Mouse (Mus musculus): ENCODE measurements around the gene Cyb561.
A peak's percentile ranks its signal among the peaks of the same experiment; 100 is the strongest.

Gene Cyb561

DNA sequence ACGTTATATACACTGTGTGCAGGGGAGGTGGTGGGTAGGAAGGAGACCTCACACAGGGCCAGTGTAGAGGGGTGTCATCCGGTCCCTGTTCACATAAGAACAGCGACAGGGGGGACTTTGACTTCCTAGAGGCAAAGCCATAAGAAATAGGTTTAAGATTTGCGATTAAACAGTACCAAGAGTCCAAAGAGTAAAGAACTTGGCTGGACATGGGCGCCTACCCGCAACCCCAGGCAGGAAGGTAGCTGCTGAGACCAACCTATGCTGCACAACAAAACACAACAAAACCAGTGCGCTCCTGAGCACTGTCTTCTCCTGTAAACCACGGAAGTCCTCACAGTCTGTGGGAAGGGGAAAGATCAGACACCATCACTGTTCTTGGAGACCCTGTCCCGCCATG lies 1.0 kb downstream of the Cyb561 start:
- DNase-seq (ENCODE audit: low spot score in 2 of 2): no peak

DNA sequence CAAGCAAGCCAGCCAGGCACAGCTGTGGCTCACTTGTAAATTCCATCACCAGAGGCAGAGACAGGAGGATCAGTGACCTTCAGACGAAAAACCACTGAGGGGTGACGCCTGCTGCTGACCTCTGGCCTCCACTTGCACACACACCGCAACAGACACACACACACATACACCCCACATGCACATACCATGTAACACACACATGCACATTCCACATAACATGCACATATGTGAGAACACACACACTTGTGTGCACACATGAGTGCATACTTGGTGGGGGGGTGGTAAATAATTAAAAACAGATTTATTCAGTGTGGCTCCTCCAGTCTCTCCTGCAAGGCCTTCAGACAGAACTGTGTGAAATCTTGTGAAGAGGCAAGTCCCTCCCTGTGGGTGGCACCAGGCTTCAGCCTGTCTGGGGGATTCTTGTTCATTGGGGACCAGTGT lies 1.5 kb downstream of the Cyb561 start:
- no peak for DNase-seq (ENCODE audit: low spot score in 2 of 2)

DNA sequence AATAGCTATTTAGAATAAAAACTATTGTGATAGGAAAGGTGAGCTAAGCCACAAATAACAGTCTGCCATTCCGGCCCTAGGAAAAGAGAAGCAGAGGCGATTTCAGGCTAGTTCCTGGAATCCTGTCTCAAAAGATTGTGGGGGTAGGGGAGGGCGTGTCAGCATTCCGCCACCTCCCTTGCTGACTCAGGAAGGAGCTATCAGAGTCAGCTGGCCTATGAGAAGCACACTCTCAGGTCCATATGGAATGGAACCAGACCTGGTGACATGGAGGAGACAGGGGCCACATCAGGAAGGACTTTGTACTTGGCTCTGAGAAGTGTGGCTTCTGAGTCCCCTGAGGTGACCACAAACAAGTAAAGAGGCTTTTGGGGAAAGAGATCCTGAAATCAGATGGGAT lies 2.6 kb downstream of the Cyb561 start:
- no peak for DNase-seq (ENCODE audit: low spot score in 2 of 2)

DNA sequence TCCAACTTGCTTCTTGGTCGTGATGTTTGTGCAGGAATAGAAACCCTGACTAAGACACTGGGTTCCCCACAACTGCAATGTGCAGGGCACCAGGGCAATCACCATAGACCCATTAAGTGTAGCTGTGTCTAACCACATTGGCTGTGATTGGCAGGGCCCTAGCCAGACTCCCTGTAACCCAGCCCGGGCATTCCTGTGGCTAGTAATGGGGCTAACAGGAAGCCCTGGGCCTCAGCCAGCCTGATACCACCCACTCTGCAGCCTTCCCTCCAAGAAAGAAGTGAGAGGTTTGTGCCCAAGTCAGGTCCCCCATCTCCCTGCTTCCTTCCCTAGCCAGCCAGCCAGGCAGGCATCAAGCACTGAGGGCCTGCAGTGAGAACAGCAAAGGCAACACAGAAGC lies 4.9 kb downstream of the Cyb561 start:
- DNase-seq (ENCODE audit: low spot score in 2 of 2): no peak

DNA sequence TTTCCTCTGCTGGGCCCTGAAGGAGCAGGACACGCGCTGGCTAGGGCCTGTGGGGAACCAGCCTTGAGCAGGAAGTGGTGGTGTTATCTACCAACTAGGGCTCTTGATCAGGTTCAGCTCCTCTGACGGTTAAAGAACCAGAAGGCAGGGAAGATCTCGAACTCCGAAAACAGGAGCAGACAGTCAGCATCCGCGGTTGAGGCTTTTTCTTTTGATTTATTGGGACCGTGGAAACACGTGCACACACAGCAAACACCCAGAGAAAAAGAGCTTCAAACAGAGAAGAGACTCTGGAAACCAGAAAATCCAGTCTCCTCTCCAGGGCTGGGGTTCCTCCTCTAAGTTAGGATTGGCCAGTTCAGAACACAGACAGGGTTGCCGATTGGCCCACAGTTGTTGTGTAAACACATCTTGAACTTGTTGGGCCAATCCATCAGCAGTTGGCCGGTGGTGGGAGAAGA lies 6.4 kb downstream of the Cyb561 start:
- no peak for DNase-seq (ENCODE audit: low spot score in 2 of 2)

DNA sequence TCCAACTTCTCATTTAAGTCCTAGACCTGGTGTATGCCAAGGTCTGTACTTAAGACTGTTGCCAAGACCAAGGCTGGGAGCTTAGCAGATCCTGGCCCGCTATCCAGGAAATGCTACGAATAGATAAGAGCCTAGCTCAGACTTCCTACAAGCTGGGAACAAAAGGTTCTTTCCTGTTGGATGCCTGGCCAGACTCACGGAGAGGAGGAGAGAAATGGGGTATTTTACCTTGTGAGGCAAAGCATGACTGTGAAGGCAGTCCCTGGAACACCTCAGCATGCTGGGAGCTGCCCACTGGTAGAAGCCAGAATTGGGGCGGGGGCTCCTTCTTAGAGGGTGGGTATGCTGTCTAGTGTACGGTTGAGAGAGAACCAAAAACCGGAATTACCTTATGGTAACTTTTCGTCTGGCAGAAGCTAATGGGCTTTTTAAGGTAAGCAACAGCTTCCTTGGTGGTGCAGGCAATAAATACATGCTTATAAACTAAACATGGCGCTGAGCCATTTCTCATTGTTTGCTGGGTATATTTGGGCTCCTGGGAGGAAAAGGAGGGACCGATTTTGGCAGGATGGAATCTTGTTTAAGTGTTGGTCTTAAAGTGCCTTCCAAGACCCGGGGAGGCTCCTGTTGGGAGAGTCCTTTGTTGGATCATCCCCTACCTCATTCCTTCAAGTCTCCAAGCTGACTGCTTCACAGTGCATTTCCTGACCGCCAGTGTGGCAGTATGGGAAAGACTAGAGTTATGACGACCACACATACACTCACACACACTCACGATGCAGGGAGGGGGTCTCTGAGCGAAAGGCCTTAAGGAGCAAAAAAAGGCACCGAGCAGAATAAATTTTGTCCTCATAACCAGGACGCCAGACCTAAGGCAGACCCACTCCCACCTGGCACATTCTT lies 8.1 kb downstream of the Cyb561 start:
- no peak for DNase-seq (ENCODE audit: low spot score in 2 of 2)

DNA sequence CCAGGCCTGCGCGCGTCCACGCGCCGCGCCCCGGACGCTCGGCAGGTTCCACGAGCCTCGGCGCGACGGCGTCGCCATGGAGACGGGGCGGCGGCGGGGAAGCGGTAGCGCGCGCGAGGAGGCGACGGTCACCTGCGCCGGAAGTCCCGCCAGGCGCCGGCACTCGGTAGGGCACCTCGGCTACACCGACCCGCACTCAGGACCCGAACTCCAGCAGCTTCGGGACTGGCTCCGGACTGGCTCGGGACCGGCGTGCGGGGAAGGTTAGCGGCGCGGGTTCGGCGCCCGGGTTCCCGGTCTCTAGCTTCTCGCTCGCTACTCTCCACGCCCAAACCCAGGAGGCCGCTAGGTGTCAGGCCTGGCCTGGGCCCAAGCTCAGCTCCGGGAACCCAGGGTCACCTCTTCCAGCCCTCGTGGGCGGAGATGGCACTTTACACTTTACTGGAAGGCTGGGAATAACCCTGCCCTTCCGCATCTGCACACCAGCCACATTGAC lies 9.0 kb downstream of the Cyb561 start:
- peak; percentile 51 to 64 for DNase-seq (ENCODE audit: low spot score in 2 of 2)

DNA sequence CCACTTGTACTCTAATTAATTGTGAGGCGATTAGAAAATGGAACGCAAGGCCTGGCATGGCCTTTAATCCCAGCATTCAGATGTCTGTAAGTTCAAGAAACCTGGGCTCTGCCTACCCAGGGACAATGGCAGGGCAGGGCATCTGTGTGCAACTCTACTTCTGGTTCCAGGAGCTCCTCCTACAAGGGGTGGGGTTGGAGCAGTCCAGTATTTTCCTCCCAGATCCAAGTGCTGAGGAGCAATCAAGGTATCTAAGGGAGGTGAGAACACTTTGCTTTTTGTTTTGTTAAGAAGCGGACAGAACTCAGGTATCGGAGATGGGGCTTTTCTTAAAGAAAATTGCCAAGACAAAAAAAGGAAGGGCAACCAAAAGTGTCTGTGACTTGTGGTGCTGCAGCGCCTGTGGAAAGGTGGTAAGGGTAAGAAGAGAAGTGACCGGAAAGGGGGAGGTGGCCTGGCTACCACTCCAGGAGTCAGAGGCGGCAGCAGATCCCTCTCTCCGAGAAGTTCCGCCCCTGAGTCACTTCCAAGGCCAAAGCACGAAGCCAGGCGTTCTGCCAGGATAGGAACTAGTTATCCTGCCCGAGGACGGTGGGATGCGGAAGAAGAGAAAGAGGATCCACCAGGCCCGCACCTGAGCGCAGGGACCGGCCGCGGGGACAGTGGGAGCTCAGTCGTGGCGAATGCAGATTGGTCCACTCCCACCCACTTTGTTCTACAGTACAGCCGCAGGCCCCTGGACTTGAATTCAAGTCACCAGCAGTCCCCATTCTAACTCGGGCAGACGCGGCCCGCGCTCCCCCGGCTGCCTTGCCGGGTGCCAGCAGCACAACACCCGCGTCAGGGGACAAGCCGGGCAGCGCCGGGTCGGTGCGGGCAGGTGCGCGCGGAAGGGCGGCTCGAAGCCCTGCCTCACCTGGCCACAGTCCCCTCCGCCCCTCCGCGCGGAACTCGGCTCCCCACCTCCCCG lies 9.7 kb downstream of the Cyb561 start:
- DNase-seq (ENCODE audit: low spot score in 2 of 2): no peak

DNA sequence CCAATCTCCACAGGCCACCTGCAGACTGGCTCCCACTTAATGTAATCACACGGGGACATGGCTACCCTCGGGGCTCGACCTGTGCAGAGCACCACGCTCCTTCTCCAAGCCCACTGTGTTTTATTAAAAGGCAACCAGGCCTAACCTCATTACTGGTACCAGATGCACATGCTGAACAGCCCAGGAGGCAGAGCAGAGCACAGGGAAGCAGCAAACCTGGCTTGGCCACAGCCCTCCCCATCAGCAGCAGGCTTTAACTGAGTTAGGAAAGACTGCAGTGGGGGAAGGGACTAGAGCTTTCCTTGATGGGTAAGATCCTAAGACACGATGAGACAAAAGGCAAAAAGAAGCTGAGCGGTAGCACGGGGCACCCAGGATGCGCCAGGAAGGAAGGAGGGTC lies 11.2 kb downstream of the Cyb561 start:
- no peak for DNase-seq (ENCODE audit: low spot score in 2 of 2)

DNA sequence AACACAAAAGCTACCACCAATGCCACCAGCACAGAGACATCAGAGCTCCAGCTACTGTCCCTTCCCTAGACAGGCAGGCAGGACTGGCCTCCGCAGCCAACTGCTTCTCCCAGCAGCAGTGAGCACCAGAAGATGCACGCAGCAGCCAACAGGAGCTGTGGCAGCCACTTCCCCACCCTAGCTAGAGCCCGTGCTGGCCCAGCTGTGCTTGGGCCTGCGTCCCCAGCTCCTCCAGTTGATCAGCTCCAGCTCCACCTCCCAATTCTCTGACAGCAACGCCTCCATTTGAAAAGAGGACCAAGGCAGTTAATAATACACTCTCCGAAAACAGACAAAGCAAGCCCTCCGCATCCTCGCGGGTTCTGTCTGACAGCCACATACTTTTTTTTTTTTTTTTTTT lies 14.4 kb downstream of the Cyb561 start:
- no peak for DNase-seq (ENCODE audit: low spot score in 2 of 2)

DNA sequence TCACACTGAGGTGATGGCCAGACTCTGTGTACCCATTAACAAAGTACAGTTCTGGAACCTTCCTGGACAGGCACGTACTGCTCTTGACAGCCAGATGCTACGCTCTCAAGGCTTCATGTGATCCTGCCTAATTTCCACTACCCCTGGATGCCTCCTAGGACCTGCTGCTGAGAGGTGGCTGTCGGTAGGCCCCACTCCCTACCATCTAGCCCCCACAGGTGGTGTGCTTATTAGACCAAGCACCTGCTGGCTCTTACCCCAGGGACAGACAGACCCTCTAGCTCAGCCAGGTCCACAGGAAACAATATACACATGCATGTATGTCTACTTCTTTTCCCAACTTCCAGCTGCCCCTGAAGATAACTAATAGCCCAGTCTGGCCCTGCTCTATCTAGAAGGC lies 16.2 kb downstream of the Cyb561 start:
- no peak for DNase-seq (ENCODE audit: low spot score in 2 of 2)

DNA sequence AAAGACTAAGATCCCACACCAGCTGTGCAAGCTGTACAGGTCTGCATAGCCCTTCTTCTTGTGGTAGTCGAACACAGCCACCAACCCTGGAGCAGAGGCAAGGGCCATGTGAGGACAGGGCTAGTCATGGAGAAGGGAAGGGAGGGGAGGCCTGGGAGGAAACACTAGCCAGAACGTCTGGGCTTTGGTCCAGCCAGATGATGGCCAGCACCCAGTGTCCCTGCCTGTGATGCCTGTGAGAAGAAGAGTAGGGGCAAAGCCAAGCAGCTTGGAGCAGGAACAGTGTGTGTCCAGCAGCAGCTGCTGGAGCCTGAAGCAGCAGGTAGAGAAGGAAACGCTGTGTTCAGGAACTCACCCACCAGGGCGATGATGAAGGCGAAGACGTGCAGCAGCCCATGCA lies 16.9 kb downstream of the Cyb561 start:
- DNase-seq (ENCODE audit: low spot score in 2 of 2): peak; percentile 48 to 63

DNA sequence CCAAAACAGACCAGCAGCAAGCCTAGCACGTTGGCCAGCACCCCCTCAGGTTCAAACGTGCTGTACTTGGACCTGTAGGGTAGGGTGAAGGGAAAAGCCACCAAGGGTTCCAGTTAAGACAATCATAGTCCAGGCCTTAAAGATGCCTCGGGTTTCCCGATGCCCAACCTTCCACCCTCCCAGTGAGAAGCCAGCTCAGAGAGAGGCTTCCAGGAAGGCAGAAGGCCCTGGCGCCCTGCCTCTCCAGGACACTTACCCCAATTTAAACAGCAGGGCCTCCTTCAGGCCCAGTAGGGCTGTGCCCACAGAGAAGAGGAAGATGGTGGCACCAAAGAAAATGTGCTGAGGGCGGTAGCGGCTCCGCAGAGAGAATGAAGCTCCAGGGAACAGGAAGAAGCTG lies 17.6 kb downstream of the Cyb561 start:
- no peak for DNase-seq (ENCODE audit: low spot score in 2 of 2)

DNA sequence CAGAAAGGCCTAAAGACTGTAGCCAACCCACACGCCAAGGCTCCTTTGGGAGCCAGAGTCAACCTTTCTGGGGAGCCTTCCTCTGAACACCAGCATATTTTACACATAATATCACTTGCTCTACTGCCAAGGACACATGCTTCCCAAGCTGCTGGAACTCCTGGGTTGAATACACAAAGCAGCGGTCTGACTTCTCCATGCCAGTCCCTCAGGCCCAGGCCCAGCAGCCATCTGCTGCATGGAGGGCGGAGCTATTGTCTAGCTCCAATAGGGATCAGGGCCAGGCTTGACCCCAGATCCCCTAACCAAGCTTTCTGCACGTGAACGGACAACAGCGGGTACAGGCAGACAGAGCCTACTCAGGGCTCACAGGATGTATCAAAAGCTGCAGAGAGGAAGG lies 18.3 kb downstream of the Cyb561 start:
- no peak for DNase-seq (ENCODE audit: low spot score in 2 of 2)

DNA sequence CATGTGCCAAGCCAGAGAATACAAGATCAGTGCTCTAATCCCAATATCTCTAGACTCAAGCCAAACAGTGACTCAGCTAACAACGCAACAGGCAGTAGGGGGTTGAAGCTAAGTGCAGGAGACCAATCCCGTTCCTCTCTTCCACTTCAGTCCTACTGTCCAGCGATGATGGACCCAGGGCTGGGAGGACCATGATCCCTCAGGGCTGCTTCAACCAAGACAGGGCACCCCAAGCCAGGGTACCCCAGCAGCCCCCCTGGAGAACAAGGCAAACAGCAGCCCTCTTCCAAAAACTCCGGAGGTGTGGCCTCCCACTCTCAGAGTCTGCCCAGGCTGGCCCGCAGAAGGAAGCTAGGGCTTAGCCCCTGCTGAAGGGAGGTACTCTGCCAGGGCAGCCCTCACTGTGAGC lies 18.8 kb downstream of the Cyb561 start:
- DNase-seq (ENCODE audit: low spot score in 2 of 2): no peak

DNA sequence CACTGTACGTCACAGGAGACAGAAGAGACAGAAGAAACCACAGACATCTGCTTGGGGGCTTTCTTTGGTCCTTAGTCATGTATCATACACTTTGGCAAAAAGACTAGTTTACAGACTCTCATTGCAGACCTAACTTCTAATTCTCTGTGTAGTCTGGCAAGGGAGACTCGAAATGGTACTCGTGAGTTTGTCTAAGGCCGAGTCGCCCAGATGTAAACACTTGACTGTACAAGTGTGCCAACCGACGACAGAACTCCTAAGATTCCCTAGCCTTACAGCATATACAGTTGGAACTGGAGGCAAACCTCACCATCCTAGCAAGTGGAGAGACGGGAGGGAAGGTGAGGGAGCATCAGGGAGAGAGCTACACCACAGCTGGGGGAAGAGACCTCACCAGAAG lies 19.4 kb downstream of the Cyb561 start:
- no peak for DNase-seq (ENCODE audit: low spot score in 2 of 2)

DNA sequence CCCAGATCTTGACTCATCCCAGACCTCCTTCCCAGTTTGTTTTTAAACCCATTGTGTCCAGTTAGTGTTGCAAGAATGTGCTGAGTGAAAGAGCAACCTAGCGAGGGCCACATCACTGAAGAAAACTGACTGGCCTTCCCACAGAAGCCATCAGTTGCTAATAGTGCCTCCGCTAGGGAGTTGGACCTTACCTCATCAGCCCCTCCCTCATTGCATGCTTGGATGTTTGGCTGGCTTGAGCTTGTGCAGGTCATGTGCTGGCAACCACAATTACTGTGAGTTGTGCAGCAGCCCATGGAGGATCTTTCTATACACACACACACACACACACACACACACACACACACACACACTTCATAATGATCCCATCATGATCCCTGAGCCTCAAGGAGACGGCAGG lies 21.8 kb downstream of the Cyb561 start:
- no peak for DNase-seq (ENCODE audit: low spot score in 2 of 2)

DNA sequence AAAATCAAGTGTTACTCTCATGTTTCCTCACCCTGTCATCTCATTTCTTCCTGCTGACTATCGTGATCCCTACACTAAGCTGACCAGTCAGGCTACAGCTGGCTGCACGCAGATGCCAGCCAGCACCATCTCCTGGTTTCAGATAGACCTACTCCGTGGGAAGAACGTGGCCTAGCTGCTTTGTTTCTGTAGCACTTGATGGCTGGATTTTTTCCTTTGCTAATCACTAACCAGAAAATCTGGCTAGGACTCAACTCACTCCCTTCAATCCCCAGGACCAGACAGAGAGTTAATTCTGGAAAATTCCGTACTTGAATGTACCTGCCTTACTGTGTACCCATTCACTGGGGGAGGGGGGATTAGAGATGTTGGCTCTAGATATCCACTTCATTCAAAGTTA lies 25.0 kb downstream of the Cyb561 start:
- DNase-seq (ENCODE audit: low spot score in 2 of 2): no peak

DNA sequence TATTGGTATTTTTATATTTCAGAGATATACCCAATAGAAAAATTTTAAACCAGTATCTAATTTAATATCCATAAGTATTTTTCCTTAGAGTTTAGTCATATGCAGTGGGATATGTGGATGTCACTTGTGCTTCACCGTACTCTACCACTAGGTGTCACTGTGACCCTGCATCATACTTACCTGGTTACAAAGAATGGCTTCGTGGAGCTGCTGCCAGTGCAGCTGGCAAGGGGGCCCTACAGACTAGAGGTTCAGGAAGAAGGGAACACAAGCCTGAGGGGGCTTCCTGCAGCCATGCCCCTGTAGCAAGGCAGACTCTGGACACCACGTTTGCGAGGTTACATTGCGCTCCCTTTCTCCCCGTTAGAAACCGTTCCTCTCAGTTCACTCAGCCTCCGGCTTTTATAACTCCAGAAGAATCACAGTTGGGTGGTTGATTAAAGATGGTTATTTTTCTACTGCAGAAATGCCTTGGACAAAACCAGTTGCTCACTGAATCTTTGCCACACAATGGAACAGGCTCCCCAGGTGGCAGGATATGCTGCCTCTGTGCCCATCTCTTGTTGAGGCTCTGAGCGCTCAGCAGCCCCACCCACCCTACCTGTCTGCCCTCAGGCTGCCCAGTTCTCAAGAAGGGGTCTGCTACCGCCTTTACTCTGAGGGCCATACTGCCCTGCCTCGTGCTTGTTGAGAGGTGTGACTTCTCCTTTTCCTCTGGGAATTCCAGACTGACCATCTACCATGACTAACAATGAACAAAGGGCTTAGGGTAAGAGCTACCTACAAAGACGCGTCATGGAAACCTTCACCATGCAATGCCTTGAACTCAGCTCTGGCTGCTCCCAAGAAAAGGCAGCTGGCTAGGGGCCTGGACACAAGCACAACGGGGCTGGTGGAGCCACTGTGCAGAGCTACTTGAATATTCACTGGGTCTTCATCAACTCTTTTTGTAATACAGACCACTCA lies 25.8 kb downstream of the Cyb561 start:
- peak; percentile 59 to 61 for DNase-seq (ENCODE audit: low spot score in 2 of 2)

DNA sequence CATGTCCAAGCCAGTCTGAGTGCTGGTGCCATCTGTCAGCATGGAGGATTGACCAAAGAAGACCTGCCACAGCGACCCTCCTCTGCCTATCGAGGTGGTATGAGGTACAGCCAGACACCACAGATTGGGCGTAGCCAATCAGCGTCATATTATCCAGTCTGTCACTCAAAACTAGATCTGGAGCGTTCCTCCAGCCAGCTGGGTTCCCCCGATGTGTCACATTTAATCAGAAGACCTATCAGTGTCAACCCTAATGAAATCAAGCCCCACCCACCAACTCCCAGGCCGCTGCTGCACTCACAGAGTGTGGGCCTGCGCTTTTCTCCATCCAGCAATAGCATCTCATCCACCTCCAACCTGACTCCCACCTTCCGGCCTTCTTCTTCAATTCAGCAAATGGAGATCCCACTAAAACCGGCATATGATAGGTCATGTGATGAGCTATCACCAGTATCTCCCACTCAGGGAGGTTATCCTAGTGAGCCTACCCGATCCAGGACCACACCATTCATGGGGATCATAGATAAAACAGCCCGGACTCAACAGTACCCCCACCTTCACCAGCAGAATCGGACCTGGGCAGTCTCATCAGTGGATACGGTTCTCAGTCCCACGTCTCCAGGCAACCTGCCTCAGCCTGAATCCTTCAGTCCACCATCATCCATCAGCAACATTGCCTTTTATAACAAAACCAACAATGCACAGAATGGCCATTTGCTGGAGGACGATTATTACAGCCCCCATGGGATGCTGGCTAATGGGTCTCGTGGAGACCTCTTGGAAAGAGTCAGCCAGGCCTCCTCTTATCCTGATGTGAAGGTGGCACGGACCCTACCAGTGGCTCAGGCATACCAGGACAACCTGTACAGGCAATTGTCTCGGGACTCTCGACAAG lies 30.1 kb downstream of the Cyb561 start:
- peak in 1 of 2 experiments; percentile 47 for DNase-seq (ENCODE audit: low spot score in 2 of 2)
